Mouse (Mus musculus) NIH3T3 (cell line): ENCODE results near the gene Pcsk4.
A peak's percentile ranks its signal among the peaks of the same experiment; 100 is the strongest.

Source experiments
- DNase-seq: peaks from one replicate; pipeline ENCODE4 v3.0.0-alpha.2; 2012; ENCODE audit warnings: low read depth

Gene Pcsk4

DNA sequence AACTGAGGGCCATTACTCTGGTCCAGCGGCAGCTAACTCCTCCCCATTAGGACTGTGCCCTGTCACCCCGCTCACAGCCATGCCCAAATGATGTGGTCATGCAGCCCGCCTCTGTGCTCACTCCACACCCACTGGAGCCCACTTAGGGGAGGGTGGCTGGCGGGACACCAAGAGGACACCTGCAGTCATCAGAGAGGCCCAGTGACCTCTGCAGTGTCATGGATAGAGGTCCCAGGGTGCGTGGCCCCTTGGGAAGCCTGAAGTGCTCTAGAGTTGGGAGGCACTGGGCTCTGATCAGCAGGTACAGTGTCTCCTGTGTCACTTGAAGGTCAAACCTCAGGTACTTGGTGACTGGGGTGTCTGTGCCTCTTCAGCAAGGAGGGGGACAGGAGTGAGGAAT, 32.5 kb downstream of the Pcsk4 start:
- DNase-seq: no peak

- DNase-seq: peak; percentile 80
Observed at GRCm38 (mm10) chr10:80295618-80296425, 33.5 kb downstream of the Pcsk4 start, which contains the start of gene Apc2. Gene Apc2, plus strand, starts transcription at chr10:80295977.

DNA sequence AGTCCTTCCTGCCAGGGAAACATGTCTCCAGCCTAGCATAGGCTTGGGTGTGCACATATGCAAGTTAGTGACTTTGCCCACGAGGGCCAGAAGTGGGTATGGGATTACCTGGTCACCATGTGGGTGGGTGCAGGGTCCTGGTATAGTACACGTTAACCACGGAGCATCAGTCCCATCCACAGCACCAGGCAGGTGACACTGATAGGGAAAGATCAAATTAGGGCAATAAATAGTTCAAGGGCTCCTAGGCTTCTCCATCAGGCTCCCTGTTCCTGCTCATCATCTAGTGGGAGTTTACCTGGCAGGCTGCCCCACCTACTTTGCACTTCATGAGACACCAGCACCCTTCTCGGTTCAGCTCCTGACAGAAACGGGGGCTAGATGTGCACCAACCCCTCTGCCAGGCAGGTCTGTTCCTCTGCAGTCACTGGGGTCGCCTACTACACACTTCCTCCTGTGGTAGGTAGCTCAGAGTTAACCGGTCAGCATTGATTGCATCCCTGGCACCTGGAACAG, 34.5 kb downstream of the Pcsk4 start:
- peak; percentile 24 for DNase-seq

DNA sequence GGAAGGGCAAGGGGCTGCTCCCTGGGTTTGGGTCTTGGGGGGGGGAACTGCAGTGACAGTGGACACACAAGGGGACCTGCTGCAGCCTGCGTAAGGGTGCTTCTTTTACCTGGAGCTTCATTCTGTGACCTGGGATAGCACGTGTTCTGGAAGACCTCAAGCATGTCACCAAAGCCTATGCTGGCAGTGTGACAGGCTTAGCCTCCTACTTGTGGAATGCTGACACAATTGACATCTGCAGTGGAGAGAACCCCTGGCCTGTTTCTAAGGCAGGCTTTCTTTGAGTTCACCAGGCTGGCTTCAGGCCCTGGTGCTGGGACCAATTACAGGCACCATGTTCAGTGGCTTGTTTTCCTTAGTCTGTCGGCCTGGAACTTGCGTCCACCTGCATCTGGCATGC, 35.0 kb downstream of the Pcsk4 start:
- peak; percentile 44 for DNase-seq

- DNase-seq: peak; percentile 64
Observed at GRCm38 (mm10) chr10:80293325-80293724, 36.0 kb downstream of the Pcsk4 start.

DNA sequence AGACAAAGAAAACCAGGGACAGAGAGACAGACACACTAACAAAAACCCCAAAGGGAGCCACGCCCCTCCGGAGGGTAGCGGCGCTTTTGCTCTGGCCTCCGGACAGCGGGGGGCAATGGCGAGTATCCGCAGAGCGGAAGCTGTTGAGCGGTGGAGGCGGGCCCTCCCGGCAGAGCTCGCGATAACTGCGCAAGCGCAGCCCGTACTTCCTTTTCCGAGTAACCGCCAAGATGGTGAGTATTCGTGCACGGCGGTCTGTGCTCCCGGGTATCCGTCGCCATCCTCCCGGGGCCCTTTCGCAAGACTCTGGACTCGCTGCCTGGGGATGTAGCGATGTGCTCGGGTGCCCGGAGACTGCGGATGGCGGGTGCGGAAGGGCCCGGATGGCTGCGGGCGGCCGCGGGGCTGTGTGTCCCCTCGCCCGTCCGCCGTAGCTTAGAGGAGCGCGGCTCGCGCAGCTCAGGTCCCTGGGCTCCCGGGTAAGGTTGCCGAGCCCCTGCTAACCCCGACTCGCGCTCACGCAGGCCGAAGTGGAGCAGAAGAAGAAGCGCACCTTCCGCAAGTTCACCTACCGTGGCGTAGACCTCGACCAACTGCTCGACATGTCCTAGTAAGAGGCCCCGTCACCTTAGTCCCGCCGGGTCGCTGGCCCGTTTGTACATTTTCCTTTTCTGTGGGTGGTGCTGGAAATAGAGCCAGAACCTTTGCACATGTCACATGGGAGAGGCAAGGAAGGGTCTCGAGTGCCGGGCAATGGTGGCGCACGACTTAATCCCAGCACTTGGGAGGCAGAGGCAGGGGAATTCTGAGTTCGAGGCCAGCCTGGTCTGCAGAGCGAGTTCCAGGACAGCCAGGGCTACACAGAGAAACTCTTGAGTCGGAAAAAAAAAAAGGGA, 36.8 kb downstream of the Pcsk4 start, which contains the start of gene Rps15:
Gene Rps15 (plus strand): TSS at position 203 of the 896 bp plus-strand sequence.
- peak; percentile 98 for DNase-seq

DNA sequence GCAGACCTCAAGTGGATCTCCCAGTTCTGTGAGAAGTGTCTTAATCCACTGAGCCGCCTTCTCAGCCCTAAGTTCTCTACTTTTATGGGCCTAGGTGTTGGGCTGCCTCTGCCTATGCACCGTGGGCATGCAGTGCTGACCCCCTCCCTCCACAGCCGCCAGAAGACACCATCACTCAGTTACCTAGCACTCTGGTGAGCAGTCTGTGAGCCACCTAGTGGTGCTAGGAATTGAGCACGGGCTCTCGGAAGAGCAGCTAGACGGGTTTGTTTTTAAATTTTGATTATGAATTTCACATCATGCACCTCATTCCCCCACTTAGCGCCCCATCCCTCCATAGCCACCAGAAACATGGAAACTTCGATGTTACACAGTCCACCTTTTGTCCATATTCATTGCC, 40.6 kb downstream of the Pcsk4 start:
- DNase-seq: peak; percentile 36

DNA sequence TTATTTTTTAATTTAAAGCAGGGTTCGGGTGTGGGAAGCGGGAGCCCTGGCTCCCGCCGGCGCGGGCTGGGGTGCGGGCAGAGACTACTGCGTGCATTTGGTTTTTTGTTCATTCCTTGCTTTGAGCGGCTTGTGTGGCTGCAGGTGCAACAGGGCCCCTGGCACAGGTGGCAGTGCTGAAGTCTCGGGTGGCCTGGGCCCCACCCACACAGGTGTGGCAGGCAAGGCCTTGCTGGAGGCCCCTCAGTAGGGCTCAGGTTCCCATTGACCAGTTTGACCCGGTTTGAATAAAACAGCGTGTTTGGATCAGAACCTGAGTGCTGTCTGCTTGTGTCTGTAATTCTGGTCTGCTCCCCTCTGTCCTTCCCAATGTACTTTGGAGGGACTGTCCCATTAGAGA, 41.2 kb downstream of the Pcsk4 start:
- DNase-seq: no peak

GRCm38 (mm10) chr10:80285222-80286070, 43.9 kb downstream of the Pcsk4 start:
- DNase-seq: no peak

DNA sequence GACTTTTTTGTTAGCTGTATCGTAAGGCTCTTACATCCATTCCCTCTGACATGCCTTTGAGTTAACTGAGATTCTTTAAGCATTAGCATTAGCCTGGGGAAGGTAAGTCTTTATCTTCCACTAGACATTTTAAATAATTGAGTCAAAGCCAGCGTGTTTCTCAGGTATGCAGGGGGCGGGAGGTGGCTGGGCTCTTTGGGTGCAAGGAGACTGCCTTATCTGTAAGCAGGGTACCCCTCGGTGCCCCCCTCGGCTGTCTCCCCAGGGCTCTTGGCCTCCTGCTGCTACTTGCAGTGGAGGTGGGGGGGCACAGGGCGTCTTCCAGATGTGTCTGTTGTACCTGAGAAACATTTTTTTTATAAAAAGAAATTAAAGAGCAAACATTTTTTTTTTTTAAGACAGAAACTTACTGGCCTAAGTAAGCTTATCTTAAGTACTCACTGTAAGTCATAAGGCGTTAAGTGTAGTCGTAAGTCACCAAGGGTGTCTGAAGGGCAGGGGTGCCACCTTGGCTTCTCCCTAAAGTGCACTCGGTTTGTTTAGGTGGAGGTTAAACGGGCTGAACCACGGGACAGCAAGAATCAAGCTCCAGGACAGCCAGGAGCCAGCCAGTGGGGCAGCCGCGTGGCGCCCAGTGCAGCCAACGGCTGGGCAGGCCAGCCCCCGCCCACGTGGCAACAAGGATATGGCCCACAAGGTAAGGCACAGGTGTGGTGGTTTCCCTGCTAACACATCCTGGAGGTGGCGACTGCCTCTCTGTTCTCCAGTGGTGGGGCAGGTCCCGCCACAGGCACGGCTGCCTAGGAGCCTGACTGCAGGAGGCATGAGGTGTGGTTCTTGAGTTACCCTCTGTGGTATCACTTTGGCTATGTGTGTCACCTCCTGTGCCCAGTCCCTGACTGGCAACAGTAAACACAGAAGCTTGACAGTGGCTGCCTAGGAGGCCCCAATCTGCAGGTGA, 46.5 kb downstream of the Pcsk4 start:
- no peak for DNase-seq

DNA sequence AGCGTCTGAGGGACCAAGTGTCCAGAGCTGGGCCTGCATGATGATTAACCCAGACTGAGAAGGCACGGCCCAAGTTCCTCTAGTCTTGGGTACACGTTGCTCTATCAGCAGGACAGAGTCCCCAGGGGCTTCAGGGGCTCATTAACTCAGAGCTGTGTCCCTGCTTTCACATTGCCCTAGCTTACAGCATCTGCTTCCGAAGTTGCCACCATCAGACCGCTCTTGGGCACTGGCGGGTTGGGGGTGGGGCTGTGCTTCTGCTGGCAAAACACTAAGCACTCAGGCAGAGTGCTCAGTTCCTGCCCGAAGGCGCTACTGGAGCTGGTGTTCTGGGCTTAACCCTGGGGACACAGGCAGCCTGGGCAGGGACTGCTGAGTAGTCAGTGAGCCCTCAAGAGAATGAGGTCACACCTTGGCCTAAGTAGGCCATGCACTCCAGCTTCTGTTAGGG, 47.4 kb downstream of the Pcsk4 start:
- DNase-seq: no peak

DNA sequence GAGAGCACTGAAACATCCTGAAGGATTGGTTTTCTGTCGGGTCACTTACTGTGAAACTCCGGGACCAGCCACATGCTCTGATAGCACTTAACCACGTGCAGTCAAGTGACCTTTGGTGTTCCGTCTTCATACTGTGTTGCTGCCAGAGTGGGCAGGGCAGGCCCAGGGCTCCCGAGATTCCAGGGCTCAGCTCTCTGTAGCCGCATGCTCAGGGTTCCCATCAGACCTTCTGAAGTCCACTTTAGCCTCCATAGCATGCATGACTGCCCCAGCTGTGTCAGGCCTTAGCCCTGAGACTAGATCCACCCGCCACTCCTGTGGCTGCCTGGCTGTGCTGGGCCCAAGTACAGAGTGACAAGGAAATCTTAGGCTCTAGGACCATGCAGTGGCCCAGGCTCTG, 48.0 kb downstream of the Pcsk4 start:
- no peak for DNase-seq

GRCm38 (mm10) chr10:80279273-80279672, 50.0 kb downstream of the Pcsk4 start:
- no peak for DNase-seq

- DNase-seq: no peak
Observed at GRCm38 (mm10) chr10:80278390-80278789, 50.9 kb downstream of the Pcsk4 start.

DNA sequence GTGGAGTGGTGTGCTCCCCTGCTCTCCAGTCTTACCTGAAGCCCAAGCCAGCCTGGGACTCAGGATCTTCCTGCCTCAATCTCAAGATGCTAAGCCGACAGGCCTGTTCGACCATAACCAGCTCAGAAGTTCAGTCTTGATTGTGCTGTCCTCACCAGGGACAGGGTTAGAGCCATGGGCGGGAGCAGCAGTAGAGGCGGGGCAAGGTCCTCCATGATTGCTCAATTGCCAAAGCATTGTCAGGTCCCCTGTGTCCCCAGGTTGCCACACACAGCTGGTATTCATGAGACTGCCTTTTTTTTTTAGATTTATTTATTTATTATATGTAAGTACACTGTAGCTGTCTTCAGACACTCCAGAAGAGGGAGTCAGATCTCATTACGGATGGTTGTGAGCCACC, 53.1 kb downstream of the Pcsk4 start:
- no peak for DNase-seq

DNA sequence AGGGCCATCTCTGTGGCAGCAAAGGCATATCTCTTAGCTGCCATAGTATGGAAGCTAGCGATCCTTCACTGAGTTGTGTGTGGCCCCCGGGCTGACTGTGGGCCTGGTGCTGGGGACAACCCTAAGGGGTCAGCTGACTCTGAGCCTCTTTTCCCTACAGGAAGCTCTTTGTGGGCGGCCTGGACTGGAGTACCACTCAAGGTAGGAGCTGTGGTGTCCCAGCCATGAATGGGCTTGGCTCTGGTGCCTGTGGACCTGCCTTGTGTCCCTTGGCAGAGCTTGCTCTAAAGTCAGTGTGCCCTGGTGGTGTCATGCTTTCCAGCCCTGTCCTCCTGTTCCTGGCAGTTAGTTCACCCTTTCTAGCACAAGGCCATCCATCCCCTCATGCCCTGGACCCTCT, 55.5 kb downstream of the Pcsk4 start:
- no peak for DNase-seq

GRCm38 (mm10) chr10:80271870-80272585, 57.3 kb downstream of the Pcsk4 start:
- no peak for DNase-seq
